Mouse (Mus musculus): ENCODE results near the gene Snapc5. TPM values are rescaled to one million over a fixed set of nuclear protein-coding genes. Genes with fewer than 3 reads are reported as not detected.

The Snapc5 gene
- total RNA-seq, 1 experiment from 2014 or later = 25.0 TPM

DNA sequence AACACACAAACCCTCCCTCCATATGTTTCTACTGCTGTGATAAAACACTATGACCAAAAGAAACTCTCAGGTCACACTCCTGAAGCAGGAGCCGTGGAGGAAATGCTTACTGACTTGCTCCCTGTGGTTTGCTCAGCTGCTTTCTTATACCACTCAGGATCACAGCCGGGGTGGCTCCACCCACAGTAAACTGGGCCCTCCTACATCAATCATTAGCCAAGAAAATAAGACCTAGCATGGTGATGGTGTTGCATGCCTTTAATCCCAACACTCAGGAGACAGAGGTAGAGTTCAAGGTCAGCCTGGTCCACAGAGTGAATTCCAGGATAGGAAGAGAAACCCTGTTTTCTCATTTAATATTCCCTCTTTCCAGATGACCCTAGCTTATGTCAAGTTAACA, 20.8 kb downstream of the Snapc5 start:
- no peak for DNase-seq

DNA sequence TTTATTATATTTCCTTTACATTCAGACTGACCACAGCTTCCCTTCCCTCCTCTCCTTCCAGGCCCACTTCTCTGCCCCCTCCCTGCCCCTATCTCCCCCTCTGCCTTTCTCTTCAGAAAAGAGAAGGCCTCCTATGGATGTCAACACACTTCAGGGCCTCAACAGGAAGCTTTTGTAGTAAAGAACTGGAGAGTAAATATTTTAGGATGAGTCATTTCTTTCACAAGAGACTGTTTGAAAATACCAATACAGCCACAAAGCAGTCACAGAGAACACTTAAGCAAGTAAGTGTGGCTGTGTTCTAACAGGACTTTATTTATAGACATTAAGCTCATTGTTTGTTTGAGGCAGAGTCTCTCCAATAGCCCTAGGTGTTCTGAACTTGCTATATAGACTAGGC, 23.3 kb downstream of the Snapc5 start:
- no peak for DNase-seq

DNA sequence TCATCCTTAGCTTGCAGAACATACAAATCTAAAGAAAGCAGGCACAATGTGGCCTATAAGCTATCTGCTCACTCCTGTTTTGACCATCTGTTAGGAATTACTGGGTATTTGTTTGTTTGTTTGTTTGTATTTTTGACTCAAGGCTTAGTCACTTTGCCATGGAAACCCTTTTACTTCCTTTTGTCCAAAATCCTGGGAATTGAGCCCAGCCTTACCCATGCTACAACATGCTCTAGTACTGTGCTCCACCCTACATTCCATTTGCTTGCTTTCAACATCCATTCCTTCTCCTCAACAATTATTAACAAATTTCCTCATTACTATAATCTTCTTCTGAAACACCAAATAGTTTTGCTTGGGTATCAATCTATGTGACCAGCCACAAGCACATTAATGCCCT, 23.8 kb downstream of the Snapc5 start:
- DNase-seq = no peak

DNA sequence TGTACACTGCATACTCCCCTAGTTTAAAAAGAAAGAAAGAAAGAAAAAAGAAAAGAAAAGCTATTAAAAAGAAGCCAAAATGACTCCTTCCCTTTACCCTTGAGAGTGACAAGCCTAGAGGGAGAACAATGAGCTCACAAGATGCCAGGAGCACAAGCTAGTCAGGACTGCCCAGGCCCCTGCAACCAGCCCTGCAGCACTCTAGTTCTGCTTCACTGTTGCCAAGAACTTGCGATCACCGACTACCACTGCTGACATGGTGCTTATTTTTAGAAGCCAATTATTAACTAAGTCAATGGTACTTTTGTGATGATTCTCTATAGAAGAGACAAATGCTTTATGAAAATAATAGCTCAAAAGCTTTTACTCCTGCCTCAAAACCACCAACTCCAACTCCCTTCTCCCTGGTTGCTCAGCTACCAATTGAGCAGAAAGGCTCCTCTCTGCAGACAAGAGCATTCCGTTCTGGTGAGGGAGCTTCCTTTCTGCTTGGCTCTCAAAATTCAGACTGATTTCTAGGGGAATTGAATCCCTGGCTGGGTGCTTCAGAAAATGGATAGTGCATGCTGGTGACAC, 28.5 kb downstream of the Snapc5 start:
- no peak for DNase-seq

DNA sequence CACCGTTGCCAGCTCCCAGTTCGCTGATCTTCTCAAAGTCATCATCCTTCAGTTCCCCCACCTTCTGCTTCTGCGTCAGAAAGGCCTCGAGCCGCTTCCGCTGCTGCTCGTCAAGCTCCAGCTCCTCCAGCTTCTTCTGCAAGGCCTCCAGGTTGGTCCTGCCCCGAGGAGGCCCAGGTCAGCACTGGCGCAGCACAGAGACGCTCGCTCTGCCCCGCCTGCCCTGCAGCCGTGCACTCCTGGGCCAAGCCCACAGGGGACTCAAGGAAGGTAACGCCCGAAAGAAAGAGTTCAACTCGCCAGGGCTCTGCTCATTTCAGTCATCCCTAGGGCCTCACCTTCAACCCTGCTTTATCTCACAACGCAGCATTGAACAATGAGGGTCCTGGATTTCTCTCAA, 35.4 kb downstream of the Snapc5 start:
- no peak for DNase-seq

DNA sequence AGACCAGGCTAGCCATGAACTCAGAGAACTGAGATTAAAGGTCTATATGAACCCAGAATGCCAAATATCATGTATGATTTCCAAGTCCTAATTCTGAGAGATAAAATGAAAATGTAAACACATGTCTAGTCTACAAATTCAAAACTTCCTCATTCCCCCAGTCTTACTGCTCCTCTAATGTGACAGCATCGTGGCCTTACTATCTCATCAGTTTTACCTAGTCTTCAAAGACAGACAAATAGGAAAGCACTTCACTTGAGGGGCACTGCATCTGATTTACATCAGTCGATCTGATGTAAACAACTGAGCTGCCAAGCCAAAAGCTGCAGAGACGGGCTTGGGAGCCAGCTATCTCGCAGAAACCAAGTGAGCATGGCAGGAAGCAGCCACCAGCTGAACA, 37.0 kb downstream of the Snapc5 start:
- DNase-seq = no peak

DNA sequence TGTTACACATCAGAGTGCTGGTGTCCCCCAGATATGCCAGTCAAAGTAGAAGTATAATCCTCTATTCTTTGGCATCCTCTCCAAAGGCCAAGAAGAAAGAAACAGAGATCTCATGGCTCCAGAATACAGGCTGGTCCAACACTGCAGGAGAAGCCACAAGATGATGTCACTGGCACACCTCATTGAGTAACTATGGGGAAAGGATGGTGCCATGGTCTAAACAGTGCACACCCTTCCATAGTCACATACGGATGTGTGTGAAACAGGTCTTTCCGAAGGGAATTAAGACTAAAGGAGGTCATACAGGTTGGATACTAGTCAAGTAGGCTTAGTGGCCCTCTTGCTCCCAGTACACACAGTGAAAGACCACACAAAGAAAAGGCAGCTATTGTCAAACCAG, 37.6 kb downstream of the Snapc5 start:
- DNase-seq = no peak

DNA sequence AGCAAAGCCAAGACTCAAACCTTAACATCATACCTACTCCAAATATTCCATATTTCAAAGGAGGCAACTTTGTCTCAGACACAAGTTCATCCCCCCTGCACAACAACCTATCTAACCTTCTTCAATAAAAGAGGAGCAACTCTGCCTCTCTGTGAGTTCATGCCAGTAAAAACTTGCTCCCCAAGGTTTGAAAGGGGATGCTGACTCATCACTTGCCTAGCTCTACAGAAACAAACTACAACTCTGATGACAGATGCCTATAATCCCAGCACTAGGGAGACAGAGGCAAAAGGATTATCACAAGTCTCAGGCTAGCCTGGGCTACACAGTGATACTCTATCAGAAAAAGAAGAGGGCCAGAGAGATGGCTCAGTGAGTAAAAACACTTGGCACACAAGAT, 38.8 kb downstream of the Snapc5 start:
- no peak for DNase-seq

DNA sequence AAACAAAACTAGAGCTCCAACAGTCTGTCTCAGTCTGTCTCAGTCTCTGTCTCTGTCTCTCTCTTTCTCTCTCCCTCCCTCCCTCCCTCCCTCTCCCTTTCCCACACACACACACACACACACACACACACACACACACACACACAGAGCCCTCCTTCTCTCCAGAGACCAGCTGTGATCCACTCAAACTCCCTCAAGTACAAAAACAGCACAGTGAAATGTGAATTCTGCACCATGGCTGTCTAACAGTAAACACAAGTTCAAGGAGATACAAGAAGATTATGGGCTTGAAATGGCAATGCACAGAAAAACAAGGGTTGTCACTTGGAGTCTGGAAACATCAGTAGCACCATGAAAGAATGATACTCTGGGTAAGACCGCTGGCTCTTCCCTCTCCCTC, 40.2 kb downstream of the Snapc5 start:
- DNase-seq = no peak

DNA sequence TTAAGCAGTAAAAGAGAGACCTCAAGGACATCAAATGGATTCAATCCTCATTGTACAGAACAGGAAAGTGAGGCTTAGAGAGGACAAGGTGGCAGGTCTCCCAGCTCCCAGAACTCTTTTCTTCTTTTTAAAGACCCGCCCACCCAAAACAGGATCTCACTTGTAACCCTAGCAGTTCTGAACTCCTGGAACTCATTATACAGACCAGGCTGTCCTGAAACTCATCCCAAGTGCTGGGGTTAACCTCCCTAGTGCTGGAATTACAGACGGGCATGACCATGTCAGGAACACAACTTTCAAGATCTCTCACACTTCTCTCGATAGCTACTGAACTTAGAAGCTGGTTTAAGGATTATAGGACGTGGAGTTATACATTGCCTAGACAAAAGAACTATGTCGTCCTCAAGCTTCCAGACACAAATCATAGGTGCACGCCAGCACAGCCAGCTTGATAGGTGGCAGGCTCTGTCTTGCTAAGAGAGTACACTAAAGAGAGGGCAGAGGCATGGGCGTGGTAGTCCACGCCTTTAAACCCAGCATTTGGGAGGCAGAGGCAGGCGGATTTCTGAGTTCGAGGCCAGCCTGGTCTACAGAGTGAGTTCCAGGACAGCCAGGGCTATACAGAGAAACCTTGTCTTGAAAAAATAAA, 40.8 kb downstream of the Snapc5 start:
- no peak for DNase-seq

DNA sequence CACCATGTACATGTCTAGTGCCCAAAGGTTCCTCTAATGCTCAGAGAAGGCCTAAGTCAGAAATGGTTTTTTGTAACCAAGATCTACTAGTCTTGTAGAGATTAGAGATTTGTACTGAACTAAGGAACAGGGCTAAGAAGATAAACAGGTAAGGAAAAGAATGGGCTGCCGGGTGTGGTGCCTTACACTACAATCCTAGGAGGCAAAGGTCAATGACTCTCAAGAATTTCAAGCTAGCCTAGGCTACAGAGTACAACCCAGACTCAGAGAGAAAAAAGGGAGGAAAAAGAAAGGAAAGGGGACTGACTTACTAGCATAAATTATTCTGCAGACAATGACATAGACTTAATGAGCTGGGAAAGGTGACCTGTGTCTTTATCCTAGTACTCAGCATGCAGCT, 41.5 kb downstream of the Snapc5 start:
- DNase-seq = no peak

DNA sequence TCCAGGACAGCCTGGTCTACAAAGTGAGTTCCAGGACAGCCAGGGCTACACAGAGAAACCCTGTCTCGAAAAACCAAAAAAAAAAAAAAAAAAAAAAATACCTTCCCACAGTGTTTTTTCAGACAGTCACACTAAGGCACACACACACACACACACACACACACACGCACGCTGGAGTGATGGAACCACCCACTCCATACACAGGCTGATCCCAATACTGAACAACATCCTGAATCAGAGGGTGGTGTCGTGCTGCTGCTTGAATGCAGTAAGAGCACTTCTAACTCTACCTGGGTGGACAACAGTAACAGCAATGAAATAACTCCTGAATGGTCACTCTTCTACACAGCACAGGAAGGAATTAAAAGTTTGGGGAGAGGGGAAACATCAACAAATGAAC, 42.4 kb downstream of the Snapc5 start:
- DNase-seq = no peak

DNA sequence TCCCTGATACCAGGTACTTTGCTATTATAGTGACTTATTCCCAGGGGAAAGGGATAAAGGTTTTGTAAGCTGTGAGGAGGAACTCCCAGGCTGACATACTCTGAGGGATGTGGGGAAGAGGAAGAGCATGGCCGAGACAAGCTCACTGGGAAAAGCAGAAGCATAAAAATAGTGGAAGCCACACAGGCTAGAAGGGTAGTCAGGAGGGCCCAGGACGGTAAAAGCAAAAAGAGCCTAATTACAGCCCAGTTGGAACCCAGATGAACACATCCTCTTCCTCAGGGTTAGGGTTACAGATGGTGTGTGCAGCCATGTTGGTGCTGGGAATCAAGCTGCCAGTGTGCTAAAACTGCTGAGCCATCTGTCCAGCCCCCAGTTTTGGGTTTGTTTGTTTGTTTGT, 43.0 kb downstream of the Snapc5 start:
- no peak for DNase-seq

DNA sequence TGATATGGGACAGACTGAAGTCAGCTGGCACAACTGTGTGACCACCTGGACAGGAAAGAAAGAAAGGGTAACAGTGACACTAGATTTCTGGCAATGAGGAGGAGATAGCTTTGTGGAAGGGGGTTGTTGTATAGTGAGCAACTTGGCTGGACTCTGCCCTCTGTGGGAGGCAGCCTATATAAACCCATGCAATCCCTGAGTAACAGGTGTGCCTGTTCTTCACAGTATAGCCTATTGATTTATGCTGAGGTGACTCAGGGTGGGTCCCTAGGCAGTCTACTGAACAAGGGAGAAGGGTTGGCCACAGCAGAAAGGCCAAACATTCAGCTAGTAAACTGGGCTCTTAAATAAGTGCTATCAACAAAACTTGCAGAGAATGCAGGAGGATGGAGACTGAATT, 46.7 kb downstream of the Snapc5 start:
- DNase-seq = no peak

DNA sequence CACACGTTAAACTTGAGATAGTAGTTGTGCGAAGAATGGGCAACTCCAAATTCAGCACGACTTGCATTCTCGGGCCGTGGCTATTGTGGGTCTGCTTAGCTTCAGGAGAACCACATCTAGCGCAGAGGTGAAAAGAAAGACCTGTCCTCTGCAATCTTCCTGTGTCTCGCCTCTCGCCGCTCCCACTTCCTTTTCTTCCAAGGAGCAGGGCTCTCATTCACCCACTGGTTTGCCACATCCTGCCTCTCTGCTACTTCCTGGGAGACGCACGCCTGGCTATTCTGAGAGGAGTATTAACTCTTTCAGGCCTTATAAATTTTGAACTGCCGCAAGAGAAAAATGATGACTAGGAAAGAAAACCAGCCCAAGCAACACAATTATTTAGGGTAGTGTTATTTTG, 48.7 kb downstream of the Snapc5 start:
- no peak for DNase-seq

DNA sequence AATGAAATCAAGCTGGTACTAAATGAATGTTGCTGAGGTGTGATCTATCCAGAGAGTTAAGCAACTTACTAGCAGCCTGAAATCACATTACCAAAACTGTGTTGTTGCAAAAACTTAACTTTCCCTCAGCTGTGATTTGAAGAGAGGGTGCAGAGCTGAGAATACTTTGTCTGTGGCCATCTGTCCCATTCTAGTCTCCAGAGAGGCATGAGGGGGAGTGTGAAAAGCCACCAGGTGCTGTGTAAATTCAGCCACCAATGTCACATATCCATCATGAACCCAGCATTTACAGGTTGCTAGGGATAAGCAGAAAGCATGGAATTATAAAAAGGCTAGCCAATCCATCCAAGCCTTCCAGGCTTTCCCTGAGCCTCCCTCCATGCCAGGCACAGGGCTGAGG, 49.9 kb downstream of the Snapc5 start:
- no peak for DNase-seq

DNA sequence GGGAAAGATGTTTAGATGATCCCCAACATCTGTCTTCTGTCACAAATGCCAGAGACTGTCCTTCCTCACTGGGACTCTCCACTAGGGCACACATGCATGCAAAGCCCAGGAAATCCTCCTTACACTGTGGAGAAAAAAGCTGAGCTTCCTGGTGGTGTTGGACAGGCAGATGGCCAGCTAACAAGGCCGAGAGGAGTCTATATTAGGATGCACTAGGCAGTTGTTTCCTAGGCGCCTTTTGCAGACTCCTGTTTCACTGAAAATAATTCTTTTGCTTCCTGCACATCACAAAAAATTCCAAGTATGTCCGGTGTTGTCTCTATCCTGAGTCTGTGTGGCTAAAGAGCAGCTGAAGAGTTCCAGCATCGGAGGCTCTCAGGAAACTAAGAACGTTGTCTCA, 52.1 kb downstream of the Snapc5 start:
- no peak for DNase-seq

DNA sequence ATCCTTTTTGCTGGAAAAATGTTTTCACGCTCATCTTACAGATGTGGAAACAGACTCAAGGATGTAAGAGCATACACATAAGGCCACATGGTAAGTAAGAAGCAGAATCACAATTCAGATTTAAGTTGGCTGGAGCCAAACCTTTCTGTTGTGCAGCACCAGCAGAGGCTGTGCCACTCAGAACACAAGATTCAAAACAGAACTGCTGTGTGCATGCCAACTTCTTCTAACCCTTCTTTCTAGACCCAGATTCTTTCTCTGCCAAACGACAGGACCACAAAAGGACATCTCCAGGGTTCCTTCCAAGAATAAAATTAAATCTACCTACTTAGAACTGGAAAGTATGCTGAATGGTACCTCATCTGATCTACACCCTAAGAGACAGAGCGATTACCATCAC, 52.6 kb downstream of the Snapc5 start:
- no peak for DNase-seq

DNA sequence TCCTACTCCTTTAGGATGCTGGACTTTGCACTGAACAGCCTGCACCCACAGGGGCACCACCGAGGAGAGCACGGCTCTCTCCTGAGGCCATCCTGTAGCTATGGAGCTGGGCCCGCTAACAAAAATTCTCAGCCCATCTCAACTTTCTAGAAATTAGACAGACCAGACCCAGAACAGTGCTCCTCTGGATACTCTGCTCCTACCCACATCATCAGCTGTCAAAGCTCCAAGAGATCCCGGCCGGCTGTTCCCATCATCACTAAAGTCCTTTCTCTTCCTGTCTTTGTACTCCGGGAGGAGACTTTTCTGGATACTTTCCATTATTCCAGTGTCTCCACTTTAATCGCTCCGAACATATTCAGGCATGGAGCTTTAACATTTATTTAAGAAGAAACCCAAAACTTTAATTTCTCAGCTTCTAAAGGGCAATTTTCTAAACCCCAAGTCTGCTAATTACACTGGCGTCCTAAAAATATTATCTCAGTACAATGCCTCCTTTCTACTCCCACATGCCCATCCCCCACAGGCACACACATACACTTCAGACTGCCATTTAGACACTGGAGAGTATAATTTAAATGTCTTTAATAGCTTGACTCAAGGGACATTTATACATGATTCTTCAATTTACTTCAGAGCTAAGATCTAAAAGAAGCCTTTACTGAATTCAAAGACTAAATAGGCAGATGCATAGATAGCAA, 53.3 kb downstream of the Snapc5 start:
- no peak for DNase-seq

Small RNA genes within 50 kb of the gene (microRNA-seq; reads per million reads assigned to microRNA genes)
- 0 reads per million in 2 experiments for gene Gm24106

Other genes starting within 250 kb of the Snapc5 start
- gene Smad6, start 157.2 kb upstream of the Snapc5 start, total RNA-seq (2021) = 12.9 and 13.6 TPM in 2 replicates
- 0.95 and 1.5 TPM in 2 replicates for gene Lctl, start 62.1 kb upstream of the Snapc5 start, total RNA-seq (2021)
- 5.1 and 5.3 TPM in 2 replicates for gene Zwilch, start 6.2 kb upstream of the Snapc5 start, total RNA-seq (2021)
- 896 and 928 TPM in 2 replicates for gene Rpl4, start 5.9 kb upstream of the Snapc5 start, total RNA-seq (2021)
- gene Uchl4, start 55.9 kb downstream of the Snapc5 start, total RNA-seq (2021) = 2.6 and 2.9 TPM in 2 replicates
- gene Map2k1, start 74.4 kb downstream of the Snapc5 start, total RNA-seq (2021) = 65.4 and 68.3 TPM in 2 replicates
- gene Tipin, start 102.3 kb downstream of the Snapc5 start, total RNA-seq (2021) = 17.5 and 24.7 TPM in 2 replicates
- gene Dis3l, start 162.0 kb downstream of the Snapc5 start, total RNA-seq (2021) = 20.5 and 22.6 TPM in 2 replicates
- gene Megf11, start 206.4 kb downstream of the Snapc5 start, total RNA-seq (2021) = 0.29 and 0.97 TPM in 2 replicates